Mouse (Mus musculus) midbrain, postnatal 0 days (tissue): ENCODE data around the gene Fam173a. TPM values are rescaled to one million over a fixed set of nuclear protein-coding genes. Genes with fewer than 3 reads are reported as not detected.

ENCODE experiments used
- ATAC-seq: fragments of 200-750 bp; cut with Nextera tagmentation; 2 replicates; pipeline ENCODE4 v1.8.0; 2017; ENCODE audit warnings: moderate number of reproducible peaks, mild to moderate bottlenecking, moderate TSS enrichment, moderate library complexity; ENCODE audit not compliant: low FRiP score
- DNase-seq: peaks from one replicate; pipeline ENCODE4 v3.0.0-alpha.2; 2015; ENCODE audit warnings: low spot score
- H3K27ac ChIP-seq: fragments of 300-500 bp; sonication (generic); 2 replicates; pipeline ENCODE4 v1.5.1; 2014; ENCODE audit warnings: low read depth, mild to moderate bottlenecking, low read length, mixed read lengths
- H3K27me3 ChIP-seq: fragments of 300-500 bp; sonication (generic); 2 replicates; pipeline ENCODE4 v1.6.1; 2014; ENCODE audit warnings: low read length, control low read depth, mixed read lengths; ENCODE audit not compliant: insufficient read depth
- H3K36me3 ChIP-seq: fragments of 300-500 bp; sonication (generic); 2 replicates; pipeline ENCODE4 v1.6.1; 2014; ENCODE audit warnings: low read length, control low read depth, mixed read lengths; ENCODE audit not compliant: insufficient read depth
- H3K4me1 ChIP-seq: fragments of 300-500 bp; sonication (generic); 2 replicates; pipeline ENCODE4 v1.6.1; 2014; ENCODE audit warnings: mild to moderate bottlenecking, control low read depth, antibody characterized with exemption, low read length, mixed read lengths; ENCODE audit not compliant: insufficient read depth
- H3K4me2 ChIP-seq: fragments of 300-500 bp; sonication (generic); 2 replicates; pipeline ENCODE4 v1.6.1; 2014; ENCODE audit warnings: low read depth, mild to moderate bottlenecking, low read length, mixed read lengths; ENCODE audit not compliant: poor library complexity, severe bottlenecking
- H3K4me3 ChIP-seq: fragments of 300-500 bp; sonication (generic); 2 replicates; pipeline ENCODE4 v1.5.1; 2014; ENCODE audit warnings: low read depth, mild to moderate bottlenecking, low read length, moderate library complexity
- H3K9ac ChIP-seq: fragments of 300-500 bp; sonication (generic); replicated peaks from 2 replicates; pipeline ENCODE4 v1.6.1; 2014; ENCODE audit warnings: mild to moderate bottlenecking, low read length, moderate library complexity, mixed read lengths; ENCODE audit not compliant: poor library complexity, severe bottlenecking
- H3K9me3 ChIP-seq: fragments of 300-500 bp; sonication (generic); 2 replicates; pipeline ENCODE4 v1.6.1; 2016; ENCODE audit warnings: low read length, control low read depth
- CTCF ChIP-seq: IDR thresholded peaks from 2 replicates; pipeline ENCODE4 v1.5.1; 2016; ENCODE audit warnings: antibody characterized with exemption, mild to moderate bottlenecking
- WGBS: fragments of 180-500 bp; shearing (Covaris S2); extraction: QIAGEN DNeasy Blood & Tissue Kit; methylation state at CpG from one replicate; pipeline ENCODE4 v1.1.7; 2014; 5-methylcytosine and 5-hydroxymethylcytosine counted together
- polyA plus RNA-seq: library from polyadenylated mRNA; unstranded; fragments of >200 nt; fragmentation: Nextera tagmentation; extraction: Ambion mirVana; gene quantifications from 2 replicates; pipeline ENCODE4 v1.2.1, GENCODE M21; 2015
- total RNA-seq: library from RNA; depleted of rRNA; stranded (reverse); fragments of >200 nt; gene quantifications from 2 replicates; pipeline ENCODE4 v1.2.3, GENCODE M21; 2014

Gene Fam173a
- total and polyA plus RNA-seq, 2 experiments from 2014 or later: 74.2 to 106 TPM

- peak overlapping the region; percentile 96; the same call in 1 of the 2 replicates for H3K27ac ChIP-seq
- TF ChIP-seq CTCF: no peak
- H3K36me3 ChIP-seq: peaks cover 36% of the 10 kb centered on the region
- no peaks in the 10 kb centered on the region for H3K27me3 ChIP-seq
- H3K4me3 ChIP-seq: peak overlapping the region; percentile 81
- H3K4me2 ChIP-seq: peak overlapping the region; percentile 76
- peaks cover 43% of the 10 kb centered on the region for H3K4me1 ChIP-seq
- no peak for ATAC-seq
- H3K9me3 ChIP-seq: no peaks in the 10 kb centered on the region
- peak overlapping the region; percentile 86 for H3K9ac ChIP-seq
- no peak for DNase-seq
- 53% methylated on average over 6 of the region's 6 CpGs for WGBS
Observed at GRCm38 (mm10) chr17:25833961-25834594, 41.4 kb upstream of the Fam173a start.

DNA sequence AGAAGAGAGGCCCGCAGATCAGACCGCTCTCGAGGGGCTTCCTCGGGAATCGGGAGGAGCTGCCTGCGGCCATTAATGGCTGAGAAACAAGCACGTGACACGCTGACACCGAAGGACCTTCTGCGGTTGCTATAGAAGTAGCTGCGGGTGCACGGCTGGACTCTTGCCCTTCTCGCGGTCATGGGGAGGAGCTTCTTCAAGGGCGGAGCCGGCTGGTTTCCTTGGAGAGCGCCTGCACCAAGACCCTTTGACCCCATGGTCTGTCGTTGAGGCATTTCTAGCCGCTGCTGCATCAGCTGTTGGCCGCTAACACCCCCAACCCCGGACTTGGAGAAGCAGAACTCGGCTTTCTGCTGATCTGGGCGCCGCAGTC lies 40.6 kb upstream of the Fam173a start, which contains the start of gene Stub1:
Gene Stub1 (minus strand): TSS at position 114 of the 373 bp plus-strand sequence.
- H3K27ac ChIP-seq: peak within 1 kb of the TSS; percentile 96
- H3K9me3 ChIP-seq: no peaks in the 10 kb centered on the region
- ATAC-seq (peak; percentile 54), DNase-seq (peak; percentile 94)
- H3K4me1 ChIP-seq: peaks cover 43% of the 10 kb centered on the region
- no peak for TF ChIP-seq CTCF
- H3K27me3 ChIP-seq: no peaks in the 10 kb centered on the region
- H3K4me3 ChIP-seq: peak within 1 kb of the TSS; percentile 81
- H3K4me2 ChIP-seq: peak within 1 kb of the TSS; percentile 76
- peaks cover 33% of the 10 kb centered on the region for H3K36me3 ChIP-seq
- WGBS: under 1% methylated on average over 24 of the region's 24 CpGs
- peak within 1 kb of the TSS; percentile 86 for H3K9ac ChIP-seq

DNA sequence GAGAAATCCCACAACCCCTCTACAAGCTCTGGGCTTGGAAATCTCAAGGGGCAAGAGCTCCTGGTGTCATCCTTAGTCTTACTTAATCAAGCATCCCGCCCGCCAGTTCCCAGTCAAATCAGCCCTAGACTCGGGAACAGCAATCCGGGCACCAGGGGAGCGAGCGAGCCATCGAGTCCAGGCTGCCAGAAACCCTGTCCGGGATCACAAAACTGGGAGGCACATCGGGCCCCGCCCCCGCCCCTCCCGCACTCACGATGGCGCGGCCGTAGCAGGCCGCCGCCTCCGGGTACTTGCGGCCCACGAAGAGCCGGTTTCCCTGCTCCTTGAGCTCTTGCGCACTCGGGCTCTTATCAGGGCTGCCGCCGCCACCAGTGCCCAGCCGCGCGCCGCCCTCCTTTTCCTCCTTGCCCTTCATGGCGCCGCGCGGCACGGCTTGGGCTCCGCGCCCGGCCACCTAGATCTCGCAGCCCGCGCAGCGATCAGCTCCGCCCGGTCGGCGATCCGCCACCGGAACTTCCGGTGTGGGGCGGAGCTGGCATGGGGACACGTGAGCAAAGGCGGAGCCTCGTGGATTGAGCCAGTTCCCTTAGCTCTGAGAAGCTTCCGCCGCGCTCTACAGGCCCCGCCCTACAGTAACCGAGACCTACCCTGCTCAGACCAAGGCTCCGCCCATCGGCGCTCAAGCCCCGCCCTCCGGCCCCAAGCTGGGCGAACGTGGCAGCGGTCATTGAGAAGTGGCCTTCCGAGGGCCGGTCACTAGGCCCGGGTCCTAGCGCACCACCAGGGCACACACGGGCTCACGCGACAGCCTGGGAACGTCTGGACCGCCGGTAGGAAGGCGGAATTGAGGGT lies 40.0 kb upstream of the Fam173a start:
- H3K9ac ChIP-seq: peak overlapping the region; percentile 86
- TF ChIP-seq CTCF: no peak
- peaks cover 42% of the 10 kb centered on the region for H3K4me1 ChIP-seq
- no peaks in the 10 kb centered on the region for H3K27me3 ChIP-seq
- WGBS: under 1% methylated on average over 65 of the region's 77 CpGs
- peak overlapping the region; percentile 76 for H3K4me2 ChIP-seq
- peak overlapping the region; percentile 96 for H3K27ac ChIP-seq
- H3K9me3 ChIP-seq: no peaks in the 10 kb centered on the region
- ATAC-seq: peak; percentile 90
- H3K36me3 ChIP-seq: peaks cover 35% of the 10 kb centered on the region
- peak overlapping the region; percentile 81 for H3K4me3 ChIP-seq
- DNase-seq: peak; percentile 100

- H3K27ac ChIP-seq: peak overlapping the region; percentile 96
- H3K27me3 ChIP-seq: no peaks in the 10 kb centered on the region
- 63% methylated on average over 21 of the region's 21 CpGs for WGBS
- H3K9me3 ChIP-seq: no peaks in the 10 kb centered on the region
- peak overlapping the region; percentile 76 for H3K4me2 ChIP-seq
- H3K4me1 ChIP-seq: peaks cover 39% of the 10 kb centered on the region
- peaks cover 45% of the 10 kb centered on the region for H3K36me3 ChIP-seq
- no peak for TF ChIP-seq CTCF
- H3K9ac ChIP-seq: peak overlapping the region; percentile 86
- DNase-seq: no peak
- H3K4me3 ChIP-seq: peak overlapping the region; percentile 81
- no peak for ATAC-seq
Observed at GRCm38 (mm10) chr17:25831451-25832281, 39.0 kb upstream of the Fam173a start.

DNA sequence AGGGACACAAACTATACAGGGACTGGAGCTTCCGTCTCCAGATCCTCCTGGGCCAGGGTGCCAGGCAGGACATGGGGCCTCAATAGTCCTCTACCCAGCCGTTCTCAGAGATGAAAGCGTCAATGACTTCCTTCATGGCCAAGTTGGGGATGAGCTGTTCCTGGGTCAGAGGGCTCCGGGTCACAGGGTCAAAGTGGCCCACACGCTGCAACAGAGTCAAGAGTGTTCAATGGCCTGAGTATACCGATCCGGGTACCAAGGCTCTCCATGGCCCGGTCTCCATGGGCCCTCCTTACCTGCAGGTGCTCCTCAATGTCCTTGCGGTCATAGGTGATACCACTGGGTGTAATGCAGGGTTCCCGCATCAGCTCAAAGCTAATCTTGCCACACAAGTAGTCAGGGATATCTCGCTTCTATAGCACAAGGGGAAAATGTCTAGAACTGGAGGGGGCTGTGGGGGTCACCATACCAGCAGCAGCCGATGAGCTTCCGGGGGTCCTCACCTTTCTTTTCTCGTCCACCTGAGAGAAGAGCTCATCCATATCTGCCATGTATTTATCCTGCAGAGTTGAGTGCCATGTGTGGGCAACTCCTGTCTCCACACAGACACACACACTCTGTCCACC lies 38.2 kb upstream of the Fam173a start:
- no peak for ATAC-seq
- no peaks in the 10 kb centered on the region for H3K27me3 ChIP-seq
- peaks cover 33% of the 10 kb centered on the region for H3K4me1 ChIP-seq
- WGBS: 85% methylated on average over 14 of the region's 14 CpGs
- TF ChIP-seq CTCF: no peak
- H3K9me3 ChIP-seq: no peaks in the 10 kb centered on the region
- H3K9ac ChIP-seq: no peak overlapping the region
- no peak for DNase-seq
- no peak overlapping the region for H3K27ac ChIP-seq
- H3K36me3 ChIP-seq: peaks cover 49% of the 10 kb centered on the region
- peak overlapping the region; percentile 76; the same call in 1 of the 2 replicates for H3K4me2 ChIP-seq
- no peak overlapping the region for H3K4me3 ChIP-seq
